Mouse (Mus musculus): ENCODE results near the gene Hao1. TPM values are rescaled to one million over a fixed set of nuclear protein-coding genes. Genes with fewer than 3 reads are reported as not detected.

Gene Hao1
- polyA plus RNA-seq (2015; fragmentation: Nextera tagmentation; extraction: Ambion mirVana) = not detected in 2 replicates

- Histone ChIP-seq H3K27ac (replicated peaks) (no peak within 1 kb of the TSS), H3K4me1 (replicated peaks) (no peaks in the 10 kb centered on the region), H3K9ac (no peak within 1 kb of the TSS), H3K27me3 (no peaks in the 10 kb centered on the region), H3K4me2 (no peak within 1 kb of the TSS), H3K9me3 (no peaks in the 10 kb centered on the region), H3K4me3 (no peak within 1 kb of the TSS), H3K36me3 (no peaks in the 10 kb centered on the region)
- ATAC-seq (ENCODE audit: low read depth) = no peak
- WGBS = 89% methylated on average over 8 of the region's 8 CpGs
Measured at GRCm38 (mm10) chr2:134554221-134554727, at the start of gene Hao1. Hao1 (minus strand) TSS chr2:134554368.

DNA sequence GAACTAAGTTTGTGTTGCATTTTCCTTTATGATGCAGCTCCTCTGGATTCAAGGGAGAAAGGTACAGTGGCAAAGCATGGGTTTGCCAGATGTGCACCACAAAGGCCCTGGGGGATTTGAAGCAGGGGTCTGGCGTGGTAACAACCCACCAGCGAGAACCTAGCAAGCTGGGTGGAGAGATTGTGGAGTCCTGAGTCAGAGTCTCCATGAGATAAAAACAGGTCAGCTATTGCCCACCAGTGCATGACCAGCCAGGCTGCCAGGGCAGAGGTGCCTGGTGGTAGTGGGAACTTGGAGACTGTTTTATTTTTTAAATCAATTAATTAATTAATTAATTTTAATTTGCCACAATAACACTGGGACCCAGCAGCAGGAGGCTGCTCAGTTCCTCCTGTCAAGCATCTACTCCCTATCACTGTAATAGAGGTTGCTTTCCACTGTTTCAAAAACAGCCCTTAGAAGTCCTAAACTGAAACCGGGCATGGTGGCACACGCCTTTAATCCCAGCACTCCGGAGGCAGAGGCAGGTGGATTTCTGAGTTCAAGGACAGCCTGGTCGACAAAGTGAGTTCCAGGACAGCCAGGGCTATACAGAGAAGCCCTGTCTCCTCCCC lies 37.0 kb upstream of the Hao1 start:
- H3K4me1 ChIP-seq (replicated peaks) = no peaks in the 10 kb centered on the region

DNA sequence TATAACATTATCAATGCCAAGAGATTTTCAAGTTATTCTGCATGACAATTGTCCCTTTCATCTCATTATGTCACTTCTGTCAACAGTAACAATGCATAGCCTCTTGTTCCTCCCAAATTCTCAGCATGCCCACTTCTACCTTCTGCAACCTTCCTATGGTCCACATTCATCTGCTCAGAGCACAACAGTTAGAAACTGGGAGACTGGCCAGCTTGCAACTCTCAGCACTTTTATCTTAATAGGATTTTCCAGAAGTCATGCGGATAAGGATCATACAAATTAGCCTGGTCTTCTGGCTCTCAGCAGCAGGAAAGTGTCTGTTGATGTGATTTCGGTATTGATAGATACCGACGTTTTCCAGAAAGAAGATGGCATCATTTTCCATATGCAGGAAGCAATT lies 31.1 kb upstream of the Hao1 start:
- Histone ChIP-seq H3K36me3 (no peaks in the 10 kb centered on the region), H3K27me3 (no peaks in the 10 kb centered on the region), H3K9me3 (no peaks in the 10 kb centered on the region), H3K4me2 (no peak overlapping the region), H3K4me1 (replicated peaks) (no peaks in the 10 kb centered on the region), H3K9ac (no peak overlapping the region), H3K4me3 (no peak overlapping the region), H3K27ac (replicated peaks) (no peak overlapping the region)
- no peak for ATAC-seq (ENCODE audit: low read depth)
- WGBS = 78% methylated on average over 4 of the region's 4 CpGs

More for the DNA sequence above, 37.0 kb upstream of the Hao1 start:
- Histone ChIP-seq H3K27ac (replicated peaks) (no peak overlapping the region), H3K36me3 (peaks cover 14% of the 10 kb centered on the region; the same call in 1 of the 2 replicates), H3K27me3 (no peaks in the 10 kb centered on the region), H3K9me3 (no peaks in the 10 kb centered on the region), H3K9ac (no peak overlapping the region), H3K4me2 (no peak overlapping the region), H3K4me3 (no peak overlapping the region)
- ATAC-seq (ENCODE audit: low read depth) = no peak
- WGBS = 94% methylated on average over 6 of the region's 6 CpGs

GRCm38 (mm10) chr2:134559422-134559821 lies 5.3 kb upstream of the Hao1 start:
- no peak for ATAC-seq (ENCODE audit: low read depth)
- Histone ChIP-seq H3K4me3 (no peak overlapping the region), H3K36me3 (no peaks in the 10 kb centered on the region), H3K27ac (replicated peaks) (no peak overlapping the region), H3K27me3 (no peaks in the 10 kb centered on the region), H3K9me3 (peaks cover 12% of the 10 kb centered on the region; the same call in 1 of the 2 replicates), H3K4me1 (replicated peaks) (no peaks in the 10 kb centered on the region), H3K9ac (no peak overlapping the region), H3K4me2 (no peak overlapping the region)
- 96% methylated on average over 3 of the region's 3 CpGs for WGBS

- Histone ChIP-seq H3K27ac (replicated peaks) (no peak overlapping the region), H3K9me3 (no peaks in the 10 kb centered on the region), H3K27me3 (no peaks in the 10 kb centered on the region), H3K4me2 (no peak overlapping the region), H3K36me3 (no peaks in the 10 kb centered on the region), H3K9ac (no peak overlapping the region), H3K4me3 (no peak overlapping the region), H3K4me1 (replicated peaks) (no peaks in the 10 kb centered on the region)
- no peak for ATAC-seq (ENCODE audit: low read depth)
Measured at GRCm38 (mm10) chr2:134552358-134552757, 1.8 kb downstream of the Hao1 start.

DNA sequence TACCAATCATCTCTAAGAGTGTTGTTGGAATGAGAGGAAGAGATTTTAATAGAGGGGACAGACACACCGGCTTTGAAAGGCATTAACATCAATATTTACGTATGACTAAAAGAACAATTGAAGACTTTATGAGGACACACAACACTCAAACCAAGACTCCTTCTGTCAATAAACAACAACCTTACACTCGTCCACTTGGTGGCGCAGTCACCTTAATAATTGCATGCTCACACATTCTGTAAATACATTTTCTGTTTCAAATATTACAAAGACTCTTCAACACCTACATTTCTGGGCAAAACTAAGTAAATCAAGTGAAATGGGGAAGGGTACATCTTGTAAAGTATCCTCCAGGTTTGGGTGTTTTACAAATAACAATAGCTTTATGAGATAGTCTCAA lies 4.4 kb downstream of the Hao1 start:
- 22% methylated on average over 4 of the region's 4 CpGs for WGBS

GRCm38 (mm10) chr2:134545116-134545515 lies 9.1 kb downstream of the Hao1 start:
- H3K4me3 ChIP-seq = no peak overlapping the region
- no peaks in the 10 kb centered on the region for H3K4me1 ChIP-seq (replicated peaks)
- no peak overlapping the region for H3K4me2 ChIP-seq
- no peak overlapping the region for H3K9ac ChIP-seq
- H3K27me3 ChIP-seq = no peaks in the 10 kb centered on the region
- H3K36me3 ChIP-seq = no peaks in the 10 kb centered on the region
- no peak overlapping the region for H3K27ac ChIP-seq (replicated peaks)
- WGBS = 59% methylated on average over 5 of the region's 5 CpGs
- H3K9me3 ChIP-seq = no peaks in the 10 kb centered on the region
- no peak for ATAC-seq (ENCODE audit: low read depth)

More for the DNA sequence above, 4.4 kb downstream of the Hao1 start:
- no peak overlapping the region for H3K9ac ChIP-seq
- no peaks in the 10 kb centered on the region for H3K4me1 ChIP-seq (replicated peaks)
- no peak for ATAC-seq (ENCODE audit: low read depth)
- no peaks in the 10 kb centered on the region for H3K27me3 ChIP-seq
- H3K4me3 ChIP-seq = no peak overlapping the region
- H3K36me3 ChIP-seq = no peaks in the 10 kb centered on the region
- no peaks in the 10 kb centered on the region for H3K9me3 ChIP-seq
- H3K4me2 ChIP-seq = no peak overlapping the region
- no peak overlapping the region for H3K27ac ChIP-seq (replicated peaks)

- Histone ChIP-seq H3K27ac (replicated peaks) (no peak overlapping the region), H3K4me2 (no peak overlapping the region), H3K9ac (no peak overlapping the region), H3K36me3 (no peaks in the 10 kb centered on the region), H3K4me1 (replicated peaks) (no peaks in the 10 kb centered on the region), H3K27me3 (no peaks in the 10 kb centered on the region), H3K9me3 (no peaks in the 10 kb centered on the region), H3K4me3 (no peak overlapping the region)
- 78% methylated on average over 8 of the region's 8 CpGs for WGBS
- ATAC-seq (ENCODE audit: low read depth) = no peak
Measured at GRCm38 (mm10) chr2:134544321-134545065, 9.7 kb downstream of the Hao1 start.

GRCm38 (mm10) chr2:134543501-134543900 lies 10.7 kb downstream of the Hao1 start:
- H3K4me3 ChIP-seq = no peak overlapping the region
- H3K36me3 ChIP-seq = no peaks in the 10 kb centered on the region
- H3K9ac ChIP-seq = no peak overlapping the region
- no peak for ATAC-seq (ENCODE audit: low read depth)
- H3K4me2 ChIP-seq = no peak overlapping the region
- WGBS = 77% methylated on average over 2 of the region's 2 CpGs
- H3K27me3 ChIP-seq = no peaks in the 10 kb centered on the region
- no peak overlapping the region for H3K27ac ChIP-seq (replicated peaks)
- no peaks in the 10 kb centered on the region for H3K4me1 ChIP-seq (replicated peaks)
- no peaks in the 10 kb centered on the region for H3K9me3 ChIP-seq

DNA sequence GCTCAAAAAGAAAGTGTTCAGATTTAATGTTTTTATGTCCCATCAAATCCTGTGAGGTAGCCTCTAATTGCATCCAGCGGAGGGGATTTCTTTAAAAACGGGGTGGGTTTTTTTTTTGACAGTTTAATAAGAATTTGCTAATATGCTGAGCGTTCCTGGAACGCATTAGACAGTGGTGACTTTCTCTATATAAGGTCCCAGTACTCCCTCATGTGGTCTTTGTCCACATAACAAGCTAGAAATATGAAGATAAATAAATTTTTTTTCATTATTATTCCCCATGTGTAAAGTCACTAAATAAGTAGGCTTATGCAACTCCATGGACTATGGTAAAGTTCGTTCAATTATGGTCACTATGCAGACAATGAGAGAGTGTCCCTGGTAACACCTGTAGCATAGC lies 13.1 kb downstream of the Hao1 start:
- Histone ChIP-seq H3K9ac (no peak overlapping the region), H3K9me3 (no peaks in the 10 kb centered on the region), H3K27me3 (no peaks in the 10 kb centered on the region), H3K4me3 (no peak overlapping the region), H3K27ac (replicated peaks) (no peak overlapping the region), H3K4me2 (no peak overlapping the region), H3K36me3 (no peaks in the 10 kb centered on the region), H3K4me1 (replicated peaks) (no peaks in the 10 kb centered on the region)
- ATAC-seq (ENCODE audit: low read depth) = no peak
- WGBS = 82% methylated on average over 5 of the region's 5 CpGs

- Histone ChIP-seq H3K27me3 (no peaks in the 10 kb centered on the region), H3K4me3 (no peak overlapping the region), H3K27ac (replicated peaks) (no peak overlapping the region), H3K9me3 (no peaks in the 10 kb centered on the region), H3K4me2 (no peak overlapping the region), H3K9ac (no peak overlapping the region), H3K36me3 (no peaks in the 10 kb centered on the region), H3K4me1 (replicated peaks) (no peaks in the 10 kb centered on the region)
- ATAC-seq (ENCODE audit: low read depth) = no peak
- WGBS = 80% methylated on average over 4 of the region's 4 CpGs
Measured at GRCm38 (mm10) chr2:134538451-134538850, 15.7 kb downstream of the Hao1 start.

DNA sequence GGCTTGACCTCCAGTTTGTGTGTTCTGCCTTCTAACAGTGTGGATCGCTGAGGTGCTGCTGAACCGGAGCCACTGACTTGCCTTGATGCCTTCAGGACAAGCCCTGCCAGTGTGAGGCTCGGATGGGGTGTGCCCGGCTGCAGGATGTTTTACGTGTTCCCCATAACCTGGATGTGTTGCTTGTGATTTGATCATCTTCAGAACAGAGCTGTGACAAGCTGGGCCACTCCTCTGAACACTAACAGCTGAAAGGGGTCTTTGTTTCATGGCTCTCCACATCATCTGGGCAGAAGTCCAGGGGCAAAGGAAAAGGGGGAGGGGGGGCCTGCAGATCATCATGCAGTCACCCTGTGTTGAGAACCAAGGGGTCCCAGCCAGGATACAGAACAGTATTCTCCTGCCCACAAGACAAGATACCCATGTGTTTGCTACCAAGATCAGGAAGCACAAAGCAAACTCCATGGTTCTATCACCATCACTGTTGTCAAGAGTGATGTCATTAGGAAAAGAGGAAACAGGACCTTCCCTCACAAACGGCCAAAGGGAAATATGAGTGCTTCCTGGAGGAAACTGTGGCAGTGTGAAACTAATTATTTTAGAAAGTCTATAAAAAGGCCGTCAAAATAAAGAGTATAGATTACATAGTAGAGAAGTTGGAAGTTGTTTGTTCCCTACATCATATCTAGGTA lies 25.9 kb downstream of the Hao1 start:
- ATAC-seq (ENCODE audit: low read depth) = peak; percentile 67; the same call in 1 of the 2 replicates
- WGBS = 63% methylated on average over 7 of the region's 7 CpGs
- H3K4me2 ChIP-seq = peak overlapping the region; percentile 28; the same call in 1 of the 2 replicates
- H3K9me3 ChIP-seq = no peaks in the 10 kb centered on the region
- H3K36me3 ChIP-seq = no peaks in the 10 kb centered on the region
- no peaks in the 10 kb centered on the region for H3K27me3 ChIP-seq
- no peak overlapping the region for H3K9ac ChIP-seq
- H3K27ac ChIP-seq (replicated peaks) = no peak overlapping the region
- H3K4me3 ChIP-seq = no peak overlapping the region
- peaks cover 14% of the 10 kb centered on the region; the same call in 1 of the 2 replicates for H3K4me1 ChIP-seq (replicated peaks)
